Mouse (Mus musculus): ENCODE results near the gene Hhat. TPM values are rescaled to one million over a fixed set of nuclear protein-coding genes. Genes with fewer than 3 reads are reported as not detected.

The Hhat gene
- total and polyA plus RNA-seq, 3 experiments, result 1.6 to 2.8 (median 2.1) TPM

DNA sequence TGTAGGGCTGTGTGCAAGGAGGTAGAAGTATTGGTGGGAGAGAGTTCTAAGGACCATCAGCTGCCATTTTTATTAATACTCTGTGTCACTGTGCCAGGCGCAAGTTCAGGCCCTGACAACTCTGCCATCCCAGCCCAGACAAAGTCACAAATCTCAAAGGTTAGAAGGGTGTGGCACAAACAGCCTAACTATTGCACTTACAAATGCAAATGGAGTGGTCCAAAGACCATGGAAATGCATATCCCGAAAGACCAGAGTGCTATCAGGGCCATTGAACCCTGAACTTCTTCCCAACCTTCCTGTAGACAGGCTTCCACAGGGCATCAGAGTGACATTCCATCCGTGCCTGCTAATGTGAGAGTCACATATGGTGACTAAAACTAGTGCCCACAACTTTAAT is 255.7 kb downstream of the Hhat start:
- Histone ChIP-seq H3K27me3 (ENCODE audit: control insufficient read depth, insufficient read depth, low read length) (no peaks in the 10 kb centered on the region), H3K79me2 (replicated peaks; ENCODE audit: control insufficient read depth, insufficient read depth, low read length) (no peaks in the 10 kb centered on the region), H3K9ac (ENCODE audit: low read depth, low read length) (no peak overlapping the region), H3K36me3 (ENCODE audit: control insufficient read depth, insufficient read depth, low read length) (no peaks in the 10 kb centered on the region), H3K4me3 (no peak overlapping the region), H3K4me1 (ENCODE audit: control insufficient read depth, insufficient read depth, low read length) (no peaks in the 10 kb centered on the region), H3K27ac (no peak overlapping the region)
- intact Hi-C loops (cut with DNase I), result no loop called here
- DNase-seq, result no peak
- TF ChIP-seq EP300 (IDR thresholded peaks at IDR 0.05; ENCODE audit: insufficient read depth, low read depth, low read length), result no peak
- TF ChIP-seq POLR2A (IDR thresholded peaks at IDR 0.05; ENCODE audit: insufficient read depth, low read depth, low read length), result no peak
- no peak for TF ChIP-seq CTCF (IDR thresholded peaks at IDR 0.05)
- WGBS, result 76% methylated on average over 3 of the region's 3 CpGs

DNA sequence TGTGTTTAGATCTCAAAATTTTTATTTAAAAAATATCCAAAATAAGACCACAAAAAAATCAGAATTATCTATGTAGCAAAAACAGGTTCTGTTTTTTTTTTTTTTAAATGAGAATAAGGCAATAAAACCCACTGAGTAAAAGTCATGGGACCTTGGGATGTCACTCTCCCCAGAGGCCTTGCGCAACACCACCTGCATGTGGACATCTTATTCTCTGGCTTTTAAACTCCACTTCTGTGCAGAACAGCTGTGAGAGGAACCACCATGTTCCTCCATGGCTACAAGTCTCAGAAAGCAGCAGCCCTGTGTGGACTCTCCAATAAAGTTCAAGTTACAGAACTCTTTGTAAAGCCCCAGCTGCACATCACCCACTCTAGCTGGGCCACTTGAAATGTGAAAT is 258.2 kb downstream of the Hhat start:
- no peak overlapping the region for H3K9ac ChIP-seq (ENCODE audit: low read depth, low read length)
- H3K27me3 ChIP-seq (ENCODE audit: control insufficient read depth, insufficient read depth, low read length), result no peaks in the 10 kb centered on the region
- DNase-seq, result no peak
- H3K4me1 ChIP-seq (ENCODE audit: control insufficient read depth, insufficient read depth, low read length), result no peaks in the 10 kb centered on the region
- H3K27ac ChIP-seq, result no peak overlapping the region
- H3K4me3 ChIP-seq, result no peak overlapping the region
- intact Hi-C loops (cut with DNase I), result no loop called here
- TF ChIP-seq POLR2A (IDR thresholded peaks at IDR 0.05; ENCODE audit: insufficient read depth, low read depth, low read length) (no peak), EP300 (IDR thresholded peaks at IDR 0.05; ENCODE audit: insufficient read depth, low read depth, low read length) (no peak), CTCF (IDR thresholded peaks at IDR 0.05) (no peak)
- H3K36me3 ChIP-seq (ENCODE audit: control insufficient read depth, insufficient read depth, low read length), result no peaks in the 10 kb centered on the region
- 100% methylated on average over 1 of the region's 1 CpGs for WGBS
- no peaks in the 10 kb centered on the region for H3K79me2 ChIP-seq (replicated peaks; ENCODE audit: control insufficient read depth, insufficient read depth, low read length)

DNA sequence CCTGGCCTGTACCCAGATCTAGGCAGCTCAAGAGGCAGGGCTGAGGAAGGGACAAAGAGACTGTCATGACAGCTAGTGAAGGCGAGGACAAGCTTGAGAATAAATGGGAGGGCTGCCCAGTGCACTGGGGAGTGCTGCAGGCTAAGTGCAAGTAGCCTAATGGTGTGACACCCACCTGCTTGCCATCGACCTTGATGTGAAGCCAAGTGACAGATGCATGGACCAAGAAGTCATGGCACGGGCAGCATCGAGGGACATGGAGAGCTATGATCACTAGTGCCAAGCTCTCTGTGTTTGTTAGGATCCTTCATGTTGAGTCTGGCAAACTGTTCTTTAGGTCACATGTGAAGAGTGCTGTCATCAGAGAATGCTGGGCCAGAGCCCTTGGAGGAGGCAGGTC is 267.4 kb downstream of the Hhat start:
- TF ChIP-seq CTCF (IDR thresholded peaks at IDR 0.05) (no peak), POLR2A (IDR thresholded peaks at IDR 0.05; ENCODE audit: insufficient read depth, low read depth, low read length) (no peak), EP300 (IDR thresholded peaks at IDR 0.05; ENCODE audit: insufficient read depth, low read depth, low read length) (no peak)
- 79% methylated on average over 4 of the region's 4 CpGs for WGBS
- intact Hi-C loops (cut with DNase I), result no loop called here
- no peak overlapping the region for H3K4me3 ChIP-seq
- H3K9ac ChIP-seq (ENCODE audit: low read depth, low read length), result no peak overlapping the region
- DNase-seq, result no peak
- H3K36me3 ChIP-seq (ENCODE audit: control insufficient read depth, insufficient read depth, low read length), result no peaks in the 10 kb centered on the region
- no peaks in the 10 kb centered on the region for H3K79me2 ChIP-seq (replicated peaks; ENCODE audit: control insufficient read depth, insufficient read depth, low read length)
- H3K27ac ChIP-seq, result no peak overlapping the region
- H3K4me1 ChIP-seq (ENCODE audit: control insufficient read depth, insufficient read depth, low read length), result peaks cover 2% of the 10 kb centered on the region; the same call in 1 of the 2 replicates
- no peaks in the 10 kb centered on the region for H3K27me3 ChIP-seq (ENCODE audit: control insufficient read depth, insufficient read depth, low read length)

DNA sequence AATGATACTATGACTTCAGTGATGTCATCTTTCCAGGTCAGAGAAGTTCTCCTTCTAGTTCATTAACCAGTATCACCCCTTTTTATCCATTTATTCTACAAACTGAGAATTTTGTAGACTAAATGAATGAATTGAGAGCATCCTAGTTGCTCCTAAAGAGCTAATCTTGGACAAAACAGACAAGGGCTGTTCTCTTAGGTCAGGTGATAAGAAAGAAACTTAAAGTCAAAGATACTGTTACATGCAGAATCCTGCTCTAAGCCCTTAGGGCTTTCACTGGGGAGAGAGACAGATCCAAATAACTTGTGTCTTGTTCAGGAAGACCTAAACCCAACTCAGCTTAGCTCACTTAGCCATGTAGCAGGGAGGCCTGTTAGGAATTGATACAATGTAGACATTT is 268.2 kb downstream of the Hhat start:
- Histone ChIP-seq H3K36me3 (ENCODE audit: control insufficient read depth, insufficient read depth, low read length) (no peaks in the 10 kb centered on the region), H3K79me2 (replicated peaks; ENCODE audit: control insufficient read depth, insufficient read depth, low read length) (no peaks in the 10 kb centered on the region), H3K27ac (no peak overlapping the region), H3K9ac (ENCODE audit: low read depth, low read length) (no peak overlapping the region), H3K27me3 (ENCODE audit: control insufficient read depth, insufficient read depth, low read length) (no peaks in the 10 kb centered on the region), H3K4me1 (ENCODE audit: control insufficient read depth, insufficient read depth, low read length) (peaks cover 2% of the 10 kb centered on the region; the same call in 1 of the 2 replicates), H3K4me3 (no peak overlapping the region)
- DNase-seq, result no peak
- intact Hi-C loops (cut with DNase I), result no loop called here
- TF ChIP-seq POLR2A (IDR thresholded peaks at IDR 0.05; ENCODE audit: insufficient read depth, low read depth, low read length) (no peak), EP300 (IDR thresholded peaks at IDR 0.05; ENCODE audit: insufficient read depth, low read depth, low read length) (no peak), CTCF (IDR thresholded peaks at IDR 0.05) (no peak)

DNA sequence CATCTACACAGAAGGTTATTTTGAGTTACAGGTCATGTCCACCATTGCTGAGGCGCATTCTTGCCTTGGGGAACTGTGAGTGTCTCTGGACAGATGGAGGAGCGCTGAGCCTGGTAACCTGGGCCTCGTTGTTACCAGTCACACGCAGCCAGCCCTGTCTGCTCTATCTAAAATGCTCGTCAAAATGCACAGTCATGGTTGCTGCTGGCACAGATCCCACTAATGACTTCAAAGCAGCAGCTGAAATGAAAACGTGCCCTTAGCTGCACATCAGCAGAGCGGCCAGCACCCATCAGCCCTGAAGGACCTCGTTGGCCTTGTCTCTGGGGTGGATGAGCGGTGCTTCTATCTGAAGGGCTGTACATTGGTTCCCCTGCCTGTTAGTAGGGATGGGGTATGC is 269.0 kb downstream of the Hhat start:
- no peaks in the 10 kb centered on the region for H3K27me3 ChIP-seq (ENCODE audit: control insufficient read depth, insufficient read depth, low read length)
- intact Hi-C loops (cut with DNase I), result no loop called here
- H3K4me1 ChIP-seq (ENCODE audit: control insufficient read depth, insufficient read depth, low read length), result peaks cover 2% of the 10 kb centered on the region; the same call in 1 of the 2 replicates
- TF ChIP-seq EP300 (IDR thresholded peaks at IDR 0.05; ENCODE audit: insufficient read depth, low read depth, low read length) (no peak), POLR2A (IDR thresholded peaks at IDR 0.05; ENCODE audit: insufficient read depth, low read depth, low read length) (no peak), CTCF (IDR thresholded peaks at IDR 0.05) (no peak)
- H3K79me2 ChIP-seq (replicated peaks; ENCODE audit: control insufficient read depth, insufficient read depth, low read length), result no peaks in the 10 kb centered on the region
- 63% methylated on average over 9 of the region's 9 CpGs for WGBS
- H3K9ac ChIP-seq (ENCODE audit: low read depth, low read length), result no peak overlapping the region
- H3K4me3 ChIP-seq, result no peak overlapping the region
- no peak for DNase-seq
- no peaks in the 10 kb centered on the region for H3K36me3 ChIP-seq (ENCODE audit: control insufficient read depth, insufficient read depth, low read length)
- no peak overlapping the region for H3K27ac ChIP-seq

DNA sequence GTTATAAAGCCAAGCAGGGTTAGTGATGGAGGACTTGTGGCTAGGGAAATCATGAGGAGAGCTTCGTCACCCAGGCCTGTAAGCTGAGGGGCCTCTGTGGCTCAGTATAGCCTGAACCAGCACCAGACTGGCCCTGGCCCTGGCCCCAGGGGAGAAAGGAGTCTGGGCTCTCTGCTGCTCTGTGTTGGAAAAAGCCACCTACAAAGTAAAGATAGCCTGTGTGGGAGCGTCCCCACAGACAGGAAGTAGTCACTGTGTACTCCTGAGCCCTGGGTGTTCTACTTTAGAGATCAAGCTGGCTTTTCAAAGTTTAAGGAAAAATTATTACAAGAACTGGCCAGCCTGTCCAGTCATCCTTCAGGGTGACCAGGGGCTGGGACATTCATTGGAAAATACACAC is 273.5 kb downstream of the Hhat start:
- no peak overlapping the region for H3K9ac ChIP-seq (ENCODE audit: low read depth, low read length)
- no peak for DNase-seq
- WGBS, result 49% methylated on average over 2 of the region's 2 CpGs
- no peak overlapping the region for H3K27ac ChIP-seq
- no peaks in the 10 kb centered on the region for H3K4me1 ChIP-seq (ENCODE audit: control insufficient read depth, insufficient read depth, low read length)
- H3K36me3 ChIP-seq (ENCODE audit: control insufficient read depth, insufficient read depth, low read length), result no peaks in the 10 kb centered on the region
- TF ChIP-seq POLR2A (IDR thresholded peaks at IDR 0.05; ENCODE audit: insufficient read depth, low read depth, low read length) (no peak), EP300 (IDR thresholded peaks at IDR 0.05; ENCODE audit: insufficient read depth, low read depth, low read length) (no peak), CTCF (IDR thresholded peaks at IDR 0.05) (no peak)
- intact Hi-C loops (cut with DNase I), result no loop called here
- no peak overlapping the region for H3K4me3 ChIP-seq
- no peaks in the 10 kb centered on the region for H3K27me3 ChIP-seq (ENCODE audit: control insufficient read depth, insufficient read depth, low read length)
- H3K79me2 ChIP-seq (replicated peaks; ENCODE audit: control insufficient read depth, insufficient read depth, low read length), result no peaks in the 10 kb centered on the region
